Mouse (Mus musculus): ENCODE data around the gene Galnt4.

The Galnt4 gene

DNA sequence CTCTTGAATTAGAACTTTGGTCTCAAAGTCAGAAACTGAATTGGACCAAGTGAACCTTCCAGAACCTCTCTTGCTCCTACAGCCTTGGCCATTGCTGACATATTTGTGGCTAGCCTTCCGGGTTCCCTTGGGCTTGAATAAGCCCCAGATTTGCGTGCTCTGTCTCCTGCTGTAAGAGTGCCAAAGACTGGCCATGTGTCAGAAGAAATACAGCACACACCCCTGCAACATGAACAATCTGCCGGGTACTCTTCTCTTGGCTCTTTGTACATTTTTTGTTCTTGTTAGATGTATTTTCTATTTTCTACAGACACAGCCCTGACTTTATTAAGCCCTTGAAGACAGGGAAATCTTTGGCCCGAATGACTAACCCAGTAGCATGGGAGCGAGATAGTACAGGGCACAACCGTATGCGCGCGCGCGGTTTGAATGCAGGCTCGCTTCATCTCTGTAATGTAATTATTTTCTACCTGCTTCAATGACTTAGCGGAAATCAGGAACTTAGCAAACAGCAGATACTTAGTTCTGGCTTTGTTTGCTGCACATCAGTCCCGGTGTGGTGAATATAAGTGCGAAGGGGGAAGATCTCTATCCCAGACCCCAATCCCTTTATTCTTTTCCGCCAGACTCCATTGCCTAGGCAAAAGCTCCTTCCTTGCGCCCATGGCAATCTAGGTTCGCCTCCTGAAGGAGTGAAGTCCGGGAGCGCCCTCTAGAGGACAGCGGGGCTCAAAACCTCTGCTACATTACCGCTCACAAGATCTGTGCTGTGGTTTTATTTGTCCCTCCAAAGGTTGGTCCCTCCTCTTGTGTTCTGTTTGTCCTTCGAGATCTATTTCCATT, 23.3 kb upstream of the Galnt4 start:
- peaks cover 12% of the 10 kb centered on the region for H3K9me3 ChIP-seq (ENCODE audit: low read length)
- H3K4me3 ChIP-seq (replicated peaks; ENCODE audit: low read length): no peak overlapping the region
- H3K4me1 ChIP-seq (replicated peaks; ENCODE audit: low read depth, low read length): no peaks in the 10 kb centered on the region
- H3K27me3 ChIP-seq (ENCODE audit: insufficient read depth, low read length): peaks cover 17% of the 10 kb centered on the region
- peak; percentile 82 for TF ChIP-seq CTCF (conservative IDR thresholded peaks at IDR 0.05; ENCODE audit: low read length)
- TF ChIP-seq POU5F1 (IDR thresholded peaks at IDR 0.05; ENCODE audit: borderline replicate concordance, low read length): no peak
- no peaks in the 10 kb centered on the region for H3K36me3 ChIP-seq (ENCODE audit: insufficient read depth, low read length)

DNA sequence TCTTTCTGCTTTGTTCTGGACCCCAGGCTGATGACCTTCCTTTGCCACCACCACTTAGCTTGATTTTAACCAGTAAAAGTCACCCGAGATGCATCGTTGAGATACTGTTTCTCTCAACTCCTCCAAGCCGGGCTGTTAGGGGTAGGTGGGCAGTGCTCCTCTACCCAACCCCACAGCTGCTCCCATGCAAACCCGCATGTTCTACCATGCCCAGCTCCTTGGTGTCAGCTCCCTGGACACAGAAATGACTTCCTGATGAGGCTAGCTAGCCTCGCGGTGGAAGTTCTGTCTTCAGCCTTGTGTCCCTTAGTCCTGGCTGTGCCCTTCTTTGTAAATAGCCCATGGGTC, 22.7 kb upstream of the Galnt4 start:
- Histone ChIP-seq H3K36me3 (ENCODE audit: insufficient read depth, low read length) (no peaks in the 10 kb centered on the region), H3K27me3 (ENCODE audit: insufficient read depth, low read length) (peaks cover 17% of the 10 kb centered on the region), H3K4me1 (replicated peaks; ENCODE audit: low read depth, low read length) (no peaks in the 10 kb centered on the region), H3K4me3 (replicated peaks; ENCODE audit: low read length) (no peak overlapping the region), H3K9me3 (ENCODE audit: low read length) (peaks cover 12% of the 10 kb centered on the region)
- TF ChIP-seq NANOG (IDR thresholded peaks at IDR 0.05; ENCODE audit: borderline replicate concordance, low read length): no peak
- no peak for TF ChIP-seq POU5F1 (IDR thresholded peaks at IDR 0.05; ENCODE audit: borderline replicate concordance, low read length)
- no peak for TF ChIP-seq CTCF (conservative IDR thresholded peaks at IDR 0.05; ENCODE audit: low read length)

DNA sequence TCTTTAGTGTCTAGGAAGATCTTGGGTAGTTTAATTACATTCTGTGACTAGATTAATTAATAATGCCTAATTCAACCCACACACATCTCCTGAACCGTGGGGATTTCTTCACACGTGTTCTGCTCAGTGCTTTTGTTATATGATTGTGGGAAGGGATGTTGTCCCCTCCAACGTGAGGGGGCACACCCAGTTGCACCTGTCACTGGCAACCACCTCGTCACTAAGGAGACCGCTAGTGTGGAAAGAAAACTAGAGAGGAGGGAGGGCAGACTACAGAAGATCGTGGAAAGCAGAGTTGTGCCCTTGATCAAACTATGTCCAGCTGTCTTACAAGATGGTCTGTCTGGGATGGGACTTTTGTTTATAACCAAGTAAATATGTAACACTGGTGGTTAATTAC, 21.9 kb upstream of the Galnt4 start:
- H3K4me1 ChIP-seq (replicated peaks; ENCODE audit: low read depth, low read length): no peaks in the 10 kb centered on the region
- peaks cover 12% of the 10 kb centered on the region for H3K9me3 ChIP-seq (ENCODE audit: low read length)
- H3K36me3 ChIP-seq (ENCODE audit: insufficient read depth, low read length): no peaks in the 10 kb centered on the region
- H3K4me3 ChIP-seq (replicated peaks; ENCODE audit: low read length): no peak overlapping the region
- H3K27me3 ChIP-seq (ENCODE audit: insufficient read depth, low read length): peaks cover 17% of the 10 kb centered on the region
- TF ChIP-seq CTCF (conservative IDR thresholded peaks at IDR 0.05; ENCODE audit: low read length) (no peak), NANOG (IDR thresholded peaks at IDR 0.05; ENCODE audit: borderline replicate concordance, low read length) (no peak), POU5F1 (IDR thresholded peaks at IDR 0.05; ENCODE audit: borderline replicate concordance, low read length) (no peak)

DNA sequence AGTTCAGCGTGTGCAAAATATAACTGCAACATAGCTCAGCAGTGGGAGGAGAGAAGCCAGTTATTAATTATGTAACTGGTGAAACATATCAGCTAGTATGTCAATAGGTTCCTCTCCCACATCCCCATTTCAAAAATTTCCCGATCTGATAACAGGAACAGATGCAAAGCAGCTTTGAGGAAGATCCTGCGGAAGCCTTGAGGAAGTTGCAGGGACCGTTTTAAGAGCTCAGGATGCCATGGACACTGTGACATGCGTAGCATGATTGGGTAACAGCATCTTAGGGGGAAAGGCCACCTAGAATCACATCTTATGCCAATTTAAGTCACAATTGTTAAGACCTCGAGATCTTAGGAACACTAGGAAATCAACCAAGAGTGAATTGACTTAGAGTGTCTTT, 18.1 kb upstream of the Galnt4 start:
- no peak for TF ChIP-seq CTCF (conservative IDR thresholded peaks at IDR 0.05; ENCODE audit: low read length)
- Histone ChIP-seq H3K9me3 (ENCODE audit: low read length) (0 out of 2 replicates have a peak, but pooled peaks cover 4% of the 10 kb centered on the region), H3K27me3 (ENCODE audit: insufficient read depth, low read length) (peaks cover 10% of the 10 kb centered on the region; the same call in 1 of the 2 replicates), H3K4me1 (replicated peaks; ENCODE audit: low read depth, low read length) (no peaks in the 10 kb centered on the region), H3K36me3 (ENCODE audit: insufficient read depth, low read length) (no peaks in the 10 kb centered on the region), H3K4me3 (replicated peaks; ENCODE audit: low read length) (no peak overlapping the region)

DNA sequence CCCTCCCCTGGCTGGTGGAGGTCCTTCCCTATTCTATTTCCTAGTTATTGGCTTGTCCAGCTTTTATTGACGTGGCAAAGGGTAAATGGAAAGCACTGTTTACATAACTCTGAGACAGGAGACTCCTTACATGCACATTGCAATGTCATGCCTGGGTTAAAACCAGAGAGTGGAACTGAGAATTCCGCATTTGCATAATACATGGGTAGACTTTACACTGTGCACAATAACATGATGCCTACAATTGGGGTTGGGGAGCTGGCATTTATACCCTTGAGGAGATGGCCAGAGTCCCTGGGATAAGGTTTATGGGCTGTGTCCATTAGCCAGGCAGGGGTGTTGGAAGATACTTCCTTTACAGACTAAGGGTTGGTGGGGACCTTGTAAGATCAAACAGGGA, 14.6 kb upstream of the Galnt4 start:
- Histone ChIP-seq H3K4me1 (replicated peaks; ENCODE audit: low read depth, low read length) (no peaks in the 10 kb centered on the region), H3K36me3 (ENCODE audit: insufficient read depth, low read length) (no peaks in the 10 kb centered on the region), H3K27me3 (ENCODE audit: insufficient read depth, low read length) (peaks cover 1% of the 10 kb centered on the region; the same call in 1 of the 2 replicates), H3K9me3 (ENCODE audit: low read length) (peaks cover 29% of the 10 kb centered on the region), H3K4me3 (replicated peaks; ENCODE audit: low read length) (no peak overlapping the region)
- TF ChIP-seq NANOG (IDR thresholded peaks at IDR 0.05; ENCODE audit: borderline replicate concordance, low read length) (no peak), CTCF (conservative IDR thresholded peaks at IDR 0.05; ENCODE audit: low read length) (no peak), POU5F1 (IDR thresholded peaks at IDR 0.05; ENCODE audit: borderline replicate concordance, low read length) (no peak)

DNA sequence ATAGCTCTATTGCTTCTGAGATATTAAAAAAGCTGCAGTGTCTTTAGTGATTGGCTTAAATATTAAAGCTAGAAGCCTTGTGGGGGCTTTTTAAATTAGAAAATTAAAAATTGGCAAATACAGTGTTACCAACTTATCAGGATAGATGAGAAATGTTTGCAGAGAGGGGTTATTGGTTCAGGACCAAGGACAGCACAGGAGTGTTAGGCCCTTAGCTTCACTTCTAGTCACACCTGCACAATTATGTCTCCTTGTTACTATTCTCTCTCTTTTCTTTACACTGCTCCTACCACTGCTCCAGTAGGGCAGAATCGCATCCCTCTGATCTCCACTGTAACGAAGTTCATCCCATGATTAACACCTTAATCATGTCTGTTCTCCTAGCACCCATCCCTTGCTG, 12.8 kb upstream of the Galnt4 start:
- H3K36me3 ChIP-seq (ENCODE audit: insufficient read depth, low read length): no peaks in the 10 kb centered on the region
- H3K9me3 ChIP-seq (ENCODE audit: low read length): peaks cover 32% of the 10 kb centered on the region
- H3K4me3 ChIP-seq (replicated peaks; ENCODE audit: low read length): no peak overlapping the region
- TF ChIP-seq CTCF (conservative IDR thresholded peaks at IDR 0.05; ENCODE audit: low read length) (no peak), POU5F1 (IDR thresholded peaks at IDR 0.05; ENCODE audit: borderline replicate concordance, low read length) (no peak), NANOG (IDR thresholded peaks at IDR 0.05; ENCODE audit: borderline replicate concordance, low read length) (no peak)
- no peaks in the 10 kb centered on the region for H3K4me1 ChIP-seq (replicated peaks; ENCODE audit: low read depth, low read length)
- no peaks in the 10 kb centered on the region for H3K27me3 ChIP-seq (ENCODE audit: insufficient read depth, low read length)

DNA sequence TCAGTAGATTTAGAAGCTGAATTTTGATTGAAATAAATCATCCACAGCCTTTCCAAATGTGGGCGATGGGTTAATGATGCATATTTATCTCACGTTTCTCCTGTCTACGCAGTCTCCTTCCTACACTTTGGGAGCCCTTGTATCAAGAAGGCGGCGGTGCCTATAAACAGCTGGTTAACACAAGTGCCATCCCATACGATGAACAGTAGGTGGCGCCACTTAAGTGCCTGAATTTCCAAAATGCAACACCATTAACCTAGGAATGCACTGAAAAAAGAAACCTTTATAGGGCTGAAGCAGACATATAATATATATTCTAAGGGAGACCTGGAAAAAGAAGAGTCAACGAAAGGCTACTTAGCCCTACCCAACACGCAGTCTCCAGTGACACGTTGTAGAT, 10.6 kb upstream of the Galnt4 start:
- TF ChIP-seq CTCF (conservative IDR thresholded peaks at IDR 0.05; ENCODE audit: low read length) (0 out of 2 replicates have a peak, but pooled peaks have one; percentile 20), NANOG (IDR thresholded peaks at IDR 0.05; ENCODE audit: borderline replicate concordance, low read length) (no peak), POU5F1 (IDR thresholded peaks at IDR 0.05; ENCODE audit: borderline replicate concordance, low read length) (no peak)
- Histone ChIP-seq H3K27me3 (ENCODE audit: insufficient read depth, low read length) (no peaks in the 10 kb centered on the region), H3K4me3 (replicated peaks; ENCODE audit: low read length) (no peak overlapping the region)

DNA sequence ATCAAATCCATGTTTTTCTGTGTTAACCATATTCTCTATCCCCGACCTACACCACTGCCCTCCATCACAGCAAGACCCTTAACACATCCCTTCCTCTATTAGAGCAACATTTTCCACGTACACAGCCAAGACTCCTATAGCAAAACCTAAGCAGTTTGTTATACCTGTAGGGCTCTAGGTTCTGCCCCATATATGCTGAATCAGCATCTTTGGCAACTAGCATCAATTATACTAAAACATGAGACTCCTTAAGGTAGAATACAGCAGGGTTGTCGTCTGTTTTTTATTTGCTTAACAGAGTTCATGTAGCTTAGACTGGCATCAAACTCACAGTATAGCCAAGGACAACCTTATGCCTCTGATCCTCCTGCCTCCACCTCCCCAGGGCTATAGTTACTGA, 2.4 kb upstream of the Galnt4 start:
- Histone ChIP-seq H3K4me1 (replicated peaks; ENCODE audit: low read depth, low read length) (peaks cover 25% of the 10 kb centered on the region), H3K4me3 (replicated peaks; ENCODE audit: low read length) (no peak overlapping the region), H3K27me3 (ENCODE audit: insufficient read depth, low read length) (peaks cover 16% of the 10 kb centered on the region), H3K36me3 (ENCODE audit: insufficient read depth, low read length) (peaks cover 6% of the 10 kb centered on the region; the same call in 1 of the 2 replicates), H3K9me3 (ENCODE audit: low read length) (peaks cover 41% of the 10 kb centered on the region)
- no peak for TF ChIP-seq POU5F1 (IDR thresholded peaks at IDR 0.05; ENCODE audit: borderline replicate concordance, low read length)
- no peak for TF ChIP-seq NANOG (IDR thresholded peaks at IDR 0.05; ENCODE audit: borderline replicate concordance, low read length)
- TF ChIP-seq CTCF (conservative IDR thresholded peaks at IDR 0.05; ENCODE audit: low read length): no peak

More for the DNA sequence above, 10.6 kb upstream of the Galnt4 start:
- peaks cover 38% of the 10 kb centered on the region for H3K9me3 ChIP-seq (ENCODE audit: low read length)
- H3K4me1 ChIP-seq (replicated peaks; ENCODE audit: low read depth, low read length): no peaks in the 10 kb centered on the region
- H3K36me3 ChIP-seq (ENCODE audit: insufficient read depth, low read length): no peaks in the 10 kb centered on the region

DNA sequence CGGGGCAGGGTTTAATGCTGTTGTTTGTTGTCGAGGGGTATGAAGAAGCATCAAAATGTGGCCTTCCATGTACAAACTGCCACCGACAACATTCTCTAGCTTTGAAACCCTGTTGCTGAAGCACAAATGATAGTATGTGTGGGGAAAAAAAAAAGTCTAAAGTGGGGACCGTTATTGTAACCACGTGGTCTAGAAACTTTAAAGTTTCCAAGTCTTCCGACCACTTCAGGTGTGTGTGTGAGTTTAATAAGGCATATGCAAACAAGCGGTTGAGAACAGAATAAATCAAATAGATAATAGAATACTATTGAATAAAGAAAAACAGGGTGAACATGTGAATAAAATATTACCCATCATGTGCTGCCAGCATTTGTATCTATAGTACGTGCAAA, 1.7 kb upstream of the Galnt4 start:
- peaks cover 41% of the 10 kb centered on the region for H3K9me3 ChIP-seq (ENCODE audit: low read length)
- peaks cover 28% of the 10 kb centered on the region for H3K4me1 ChIP-seq (replicated peaks; ENCODE audit: low read depth, low read length)
- peaks cover 16% of the 10 kb centered on the region for H3K27me3 ChIP-seq (ENCODE audit: insufficient read depth, low read length)
- H3K4me3 ChIP-seq (replicated peaks; ENCODE audit: low read length): peak overlapping the region; percentile 96
- TF ChIP-seq CTCF (conservative IDR thresholded peaks at IDR 0.05; ENCODE audit: low read length) (no peak), POU5F1 (IDR thresholded peaks at IDR 0.05; ENCODE audit: borderline replicate concordance, low read length) (no peak), NANOG (IDR thresholded peaks at IDR 0.05; ENCODE audit: borderline replicate concordance, low read length) (no peak)
- H3K36me3 ChIP-seq (ENCODE audit: insufficient read depth, low read length): peaks cover 13% of the 10 kb centered on the region
